Mouse (Mus musculus) Muller cell, postnatal 12 days (primary cell): ENCODE measurements around the gene Scgb2a2.
"Not testable (repeated sequence)": the region's sequence is repeated elsewhere in the genome, so short reads cannot be mapped to it uniquely, and the experiment has no call there.

Source experiments
- DNase-seq: peaks from one replicate; pipeline ENCODE4 v3.0.0-alpha.2; 2015; ENCODE audit errors: inconsistent ontology term

Gene Scgb2a2

DNA sequence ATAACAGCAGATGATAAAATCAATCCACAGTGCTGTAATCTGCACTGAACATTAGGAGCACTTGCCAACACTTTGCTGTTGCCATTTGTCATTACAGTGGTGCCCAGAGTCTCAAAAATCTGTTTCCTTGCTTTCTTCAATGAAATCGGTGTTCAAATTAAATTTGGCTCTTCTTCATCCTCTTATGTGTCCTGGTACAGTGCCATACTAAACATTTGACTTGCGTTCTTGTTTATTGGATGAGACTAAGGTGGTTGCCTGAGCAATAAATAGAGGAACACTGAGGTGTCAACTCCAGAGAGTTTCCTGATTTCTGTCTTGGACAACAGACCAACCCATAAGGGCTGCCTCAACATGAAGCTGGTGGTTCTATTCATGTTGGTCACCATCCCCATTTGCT is at the start of gene Scgb2a2:
TSS of gene Scgb2a2 (plus strand) at position 301 of the 400 bp plus-strand sequence.
- no peak for DNase-seq

- peak; percentile 52 for DNase-seq
Measured at GRCm38 (mm10) chr19:9836581-9837340, 10.6 kb upstream of the Scgb2a2 start.

- DNase-seq = no peak
Measured at GRCm38 (mm10) chr19:9837341-9837715, 10.0 kb upstream of the Scgb2a2 start.

GRCm38 (mm10) chr19:9849368-9850075 is 2.2 kb downstream of the Scgb2a2 start:
- DNase-seq = not testable (repeated sequence)

GRCm38 (mm10) chr19:9860821-9861220 is 13.5 kb downstream of the Scgb2a2 start:
- DNase-seq = not testable (repeated sequence)

DNA sequence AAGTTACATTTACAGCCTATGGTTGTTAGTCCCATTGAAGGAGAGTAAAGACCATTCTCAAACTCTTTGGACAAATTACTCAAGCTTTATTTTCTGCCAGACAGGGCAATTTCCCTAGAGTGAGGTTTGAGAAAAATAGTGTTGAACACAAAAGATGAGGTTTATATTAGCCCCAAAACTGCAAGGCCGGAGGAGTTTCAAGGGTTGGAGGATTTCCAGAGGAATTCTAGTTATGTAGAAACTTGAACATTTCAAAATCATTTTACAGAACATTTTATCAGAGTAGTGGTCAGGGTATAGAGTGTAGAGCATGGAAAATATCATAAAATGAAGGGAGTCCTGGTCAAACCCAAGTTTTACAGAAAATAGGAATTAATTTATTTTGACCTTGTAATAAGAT is 17.5 kb downstream of the Scgb2a2 start:
- DNase-seq = peak; percentile 75

DNA sequence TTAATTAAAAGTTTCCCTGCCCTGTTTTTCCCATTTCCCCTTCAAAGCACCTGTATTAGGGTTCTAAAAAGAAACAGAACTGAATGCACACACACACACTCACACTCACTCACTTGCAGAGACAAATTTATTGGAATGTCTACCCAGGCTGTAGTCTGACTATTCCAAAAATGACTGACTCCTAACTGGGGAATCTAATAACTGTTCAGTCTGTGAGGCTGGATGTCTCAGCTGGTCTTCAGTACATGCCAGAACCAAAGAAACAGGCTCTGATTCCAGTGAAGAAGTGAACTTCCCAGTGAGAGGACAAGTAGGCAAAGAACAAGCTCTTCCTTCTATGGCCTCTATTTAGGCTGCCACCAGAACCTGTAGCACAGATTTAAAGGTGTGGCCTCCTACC is 18.1 kb downstream of the Scgb2a2 start:
- DNase-seq = peak; percentile 77

- DNase-seq = no peak
Measured at GRCm38 (mm10) chr19:9878186-9878835, 30.9 kb downstream of the Scgb2a2 start.

GRCm38 (mm10) chr19:9886348-9886747 is 39.0 kb downstream of the Scgb2a2 start:
- DNase-seq = no peak

GRCm38 (mm10) chr19:9886771-9887170 is 39.4 kb downstream of the Scgb2a2 start:
- DNase-seq = peak; percentile 47

DNA sequence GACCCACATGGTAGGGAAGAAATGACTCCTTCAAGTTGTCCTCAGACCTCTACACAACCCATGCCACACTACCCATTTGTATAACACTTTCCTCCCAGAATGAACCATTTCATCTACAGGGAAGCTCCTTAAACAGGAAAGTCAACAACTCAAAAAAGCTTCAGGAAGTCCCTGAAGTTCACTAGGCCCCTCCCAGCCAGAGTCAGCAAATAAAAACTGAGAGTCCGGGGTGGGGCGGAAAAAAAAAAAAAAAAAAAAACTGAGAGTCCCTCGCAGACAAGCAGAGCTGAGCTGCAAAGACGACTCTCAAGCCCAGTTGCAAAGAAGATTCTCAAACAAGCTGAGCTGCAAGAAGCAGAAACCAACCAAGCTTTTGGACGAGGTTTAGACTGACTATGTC is 48.7 kb downstream of the Scgb2a2 start:
- no peak for DNase-seq

DNA sequence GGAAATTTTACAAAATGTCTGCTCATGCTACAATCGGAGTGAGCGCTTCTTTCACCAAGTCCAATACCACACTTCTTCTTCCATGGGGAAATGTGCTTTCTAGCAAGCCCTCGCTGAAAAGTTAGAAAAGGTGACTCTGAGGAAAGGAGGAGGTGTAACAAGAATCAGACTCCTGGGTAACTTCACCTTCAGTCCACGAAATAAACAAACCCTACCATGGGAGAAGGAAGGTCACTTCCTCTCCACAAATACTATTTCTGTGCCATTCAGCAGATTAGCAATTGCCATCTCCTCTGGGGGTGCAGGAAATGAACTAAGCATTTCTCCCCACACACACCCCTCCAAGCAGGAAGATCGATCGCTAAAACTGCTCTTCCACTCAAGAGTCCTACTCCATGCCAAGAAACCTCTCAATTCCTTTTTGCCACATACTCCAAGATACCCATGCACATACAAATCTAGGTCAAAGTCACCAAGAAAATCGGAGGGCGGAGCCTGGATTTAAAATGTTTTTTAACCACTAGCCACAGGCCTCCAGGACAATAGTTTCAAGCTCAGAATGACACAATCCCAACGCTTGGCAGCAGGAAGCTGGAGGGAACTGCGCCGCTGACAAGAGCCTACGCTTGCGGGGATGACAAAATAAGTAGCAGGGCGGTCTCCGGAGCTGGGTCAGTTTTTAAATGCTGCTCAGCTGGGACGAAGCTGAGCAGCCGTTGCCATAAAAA is 51.1 kb downstream of the Scgb2a2 start:
- peak; percentile 49 for DNase-seq

- DNase-seq = peak; percentile 94
Measured at GRCm38 (mm10) chr19:9899072-9899779, 51.9 kb downstream of the Scgb2a2 start, which contains the start of gene Incenp. Incenp (minus strand) TSS chr19:9899551.

DNA sequence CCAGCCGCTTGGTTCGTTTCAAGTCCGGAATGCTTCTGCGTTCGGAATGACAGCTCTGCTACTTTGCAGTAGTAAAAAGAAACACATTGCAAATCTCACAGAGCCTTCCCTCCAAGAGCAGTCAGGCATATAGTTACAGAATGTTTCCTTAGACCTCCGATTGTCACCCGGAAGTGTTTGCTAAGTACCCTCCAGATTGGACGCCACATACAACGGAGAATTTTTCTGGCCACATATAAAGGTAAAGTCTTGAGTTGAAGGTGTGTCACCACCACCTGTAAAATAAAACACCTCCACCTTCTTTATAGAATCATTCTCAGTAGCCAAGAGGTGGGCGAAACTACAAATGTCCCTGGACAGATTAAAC is 52.4 kb downstream of the Scgb2a2 start:
- DNase-seq = no peak

- DNase-seq = not testable (repeated sequence)
Measured at GRCm38 (mm10) chr19:9900696-9901095, 53.3 kb downstream of the Scgb2a2 start.
